Mouse (Mus musculus) splenic B cell, adult 2 months (primary cell): ENCODE measurements around the gene Pawr.
"Not testable (repeated sequence)": the region's sequence is repeated elsewhere in the genome, so short reads cannot be mapped to it uniquely, and the experiment has no call there.

Experiments used
- DNase-seq: peaks from one replicate; pipeline ENCODE4 v3.0.0-alpha.2; 2011; ENCODE audit warnings: low read depth, low spot score
- H3K27me3 ChIP-seq: 2 replicates; pipeline ENCODE4 v1.6.1; 2012; ENCODE audit warnings: mild to moderate bottlenecking, low read length, moderate library complexity, mixed read lengths; ENCODE audit not compliant: control insufficient read depth, poor library complexity, insufficient read depth, severe bottlenecking
- H3K36me3 ChIP-seq: 2 replicates; pipeline ENCODE4 v1.6.1; 2012; ENCODE audit warnings: mild to moderate bottlenecking, low read length, moderate library complexity, mixed read lengths; ENCODE audit not compliant: control insufficient read depth, poor library complexity, insufficient read depth, severe bottlenecking

Pawr gene

DNA sequence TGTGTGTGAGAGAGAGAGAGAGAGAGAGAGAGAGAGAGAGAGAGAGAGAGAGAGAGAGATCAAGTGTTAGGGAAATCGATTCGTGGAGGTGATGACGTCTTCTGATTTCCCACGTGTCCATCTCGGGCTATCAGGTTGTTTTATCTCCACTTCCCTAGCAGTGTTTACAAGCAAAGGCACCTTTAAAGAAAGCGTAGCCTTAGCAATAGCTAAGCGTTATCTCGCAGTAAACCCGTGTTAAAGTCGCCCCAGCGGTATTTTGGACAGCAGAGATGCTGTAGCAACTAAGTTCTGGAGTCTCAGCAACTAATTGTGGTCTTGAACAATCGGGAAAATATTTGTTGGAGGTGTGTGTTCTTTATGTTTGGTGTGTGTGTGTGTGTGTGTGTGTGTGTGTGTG, 1.7 kb downstream of the Pawr start:
- no peaks in the 10 kb centered on the region for H3K36me3 ChIP-seq
- no peaks in the 10 kb centered on the region; the same call in none of the 2 replicates for H3K27me3 ChIP-seq
- DNase-seq, result peak; percentile 8

GRCm38 (mm10) chr10:108334096-108334495, 2.2 kb downstream of the Pawr start:
- DNase-seq, result no peak
- no peaks in the 10 kb centered on the region for H3K36me3 ChIP-seq
- H3K27me3 ChIP-seq, result no peaks in the 10 kb centered on the region; the same call in none of the 2 replicates

DNA sequence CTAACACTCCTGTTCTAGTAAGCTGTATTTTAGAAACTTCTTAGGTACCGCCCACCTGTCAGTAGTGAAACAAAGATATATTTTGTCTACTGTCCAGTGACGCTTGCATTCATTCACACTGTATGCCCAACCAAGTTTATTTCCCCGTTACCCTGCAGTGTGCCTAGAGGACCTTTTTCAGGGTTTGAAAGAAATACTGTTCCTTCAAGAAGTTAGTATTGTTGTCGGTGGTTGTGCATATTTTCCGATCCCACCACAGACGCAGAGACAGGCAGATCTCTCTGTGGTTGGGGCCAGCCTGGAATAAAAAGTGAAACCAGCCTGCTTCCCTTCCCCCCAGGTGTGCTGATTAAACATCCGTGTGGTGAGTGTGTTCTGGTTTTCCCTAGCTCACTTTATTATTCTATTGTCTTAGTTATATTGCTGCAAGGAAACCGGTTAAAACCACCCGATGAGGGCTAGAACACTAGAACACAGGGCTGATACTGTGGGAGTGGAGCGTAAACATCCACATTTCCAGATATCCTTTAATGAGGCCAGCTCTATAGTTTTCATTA, 3.9 kb downstream of the Pawr start:
- H3K27me3 ChIP-seq, result no peaks in the 10 kb centered on the region; the same call in 1 of the 2 replicates
- no peak for DNase-seq

GRCm38 (mm10) chr10:108336581-108336980, 4.7 kb downstream of the Pawr start:
- no peaks in the 10 kb centered on the region; the same call in 1 of the 2 replicates for H3K27me3 ChIP-seq
- H3K36me3 ChIP-seq, result no peaks in the 10 kb centered on the region
- no peak for DNase-seq

More for the DNA sequence above, 3.9 kb downstream of the Pawr start:
- no peaks in the 10 kb centered on the region for H3K36me3 ChIP-seq

GRCm38 (mm10) chr10:108338055-108338961, 6.4 kb downstream of the Pawr start:
- no peaks in the 10 kb centered on the region for H3K36me3 ChIP-seq
- DNase-seq, result no peak

GRCm38 (mm10) chr10:108339118-108339517, 7.2 kb downstream of the Pawr start:
- H3K36me3 ChIP-seq, result no peaks in the 10 kb centered on the region
- DNase-seq, result no peak
- no peaks in the 10 kb centered on the region for H3K27me3 ChIP-seq

More at GRCm38 (mm10) chr10:108338055-108338961, 6.4 kb downstream of the Pawr start:
- H3K27me3 ChIP-seq, result no peaks in the 10 kb centered on the region; the same call in 1 of the 2 replicates

GRCm38 (mm10) chr10:108339872-108340271, 8.0 kb downstream of the Pawr start:
- Histone ChIP-seq H3K36me3 (no peaks in the 10 kb centered on the region), H3K27me3 (no peaks in the 10 kb centered on the region)
- DNase-seq, result no peak

DNA sequence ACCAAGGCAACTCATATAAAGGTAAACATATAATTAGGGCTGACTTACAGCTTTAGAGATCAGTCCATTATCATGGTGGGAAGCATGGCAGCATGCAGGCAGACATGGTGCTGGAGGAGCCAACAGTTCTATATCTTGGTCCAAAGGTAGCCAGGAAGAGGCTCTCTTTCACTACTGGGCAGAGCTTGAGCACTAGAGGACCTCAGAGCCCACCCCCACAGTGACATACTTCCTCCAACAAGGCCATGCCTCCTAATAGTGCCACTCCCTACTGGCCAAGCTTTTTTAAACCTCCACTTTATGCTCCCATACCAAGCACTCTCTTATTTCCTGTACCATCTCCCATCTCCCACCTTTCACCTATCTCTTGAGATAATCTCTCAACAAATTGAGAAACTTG, 11.8 kb downstream of the Pawr start:
- Histone ChIP-seq H3K27me3 (no peaks in the 10 kb centered on the region), H3K36me3 (no peaks in the 10 kb centered on the region)
- DNase-seq, result no peak

DNA sequence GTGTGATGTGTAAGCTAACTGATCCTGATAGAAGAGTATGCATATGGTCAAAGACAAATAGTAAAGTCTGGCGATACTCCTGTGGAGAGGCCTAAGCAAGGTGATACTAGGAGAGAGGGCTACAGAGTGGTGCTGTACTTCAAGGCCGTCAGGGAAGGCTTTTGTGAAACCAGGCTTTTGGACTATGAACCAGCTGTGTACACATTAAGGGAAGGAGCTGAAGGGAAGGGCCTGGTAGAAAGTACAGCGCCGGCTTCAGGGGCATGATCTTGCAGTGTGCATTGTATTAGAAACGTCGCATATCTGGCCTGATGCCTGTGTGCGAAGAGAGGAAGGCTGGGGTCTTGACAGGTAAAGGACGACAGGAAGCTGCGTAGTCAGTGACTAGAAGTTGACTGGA, 13.2 kb downstream of the Pawr start:
- Histone ChIP-seq H3K36me3 (no peaks in the 10 kb centered on the region), H3K27me3 (no peaks in the 10 kb centered on the region)
- no peak for DNase-seq

DNA sequence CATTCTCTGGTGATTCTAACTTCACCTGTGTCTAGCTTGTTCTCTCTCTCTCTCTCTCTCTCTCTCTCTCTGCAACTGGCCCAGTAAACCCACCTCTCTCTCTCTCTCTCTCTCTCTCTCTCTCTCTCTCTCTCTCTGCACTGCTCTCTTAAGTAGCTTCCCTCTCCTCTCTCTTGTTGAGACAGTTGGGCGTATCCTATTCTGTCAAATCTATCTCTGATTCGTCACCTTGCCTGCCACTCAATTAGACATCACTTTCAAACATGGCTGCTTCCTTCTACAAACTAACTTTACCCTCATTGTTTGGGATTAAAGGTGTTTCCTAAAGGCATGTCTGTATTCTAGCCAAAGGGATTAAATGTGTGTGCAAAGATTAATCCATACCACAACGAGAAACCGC, 14.4 kb downstream of the Pawr start:
- H3K36me3 ChIP-seq, H3K27me3 ChIP-seq, DNase-seq: not testable (repeated sequence)

DNA sequence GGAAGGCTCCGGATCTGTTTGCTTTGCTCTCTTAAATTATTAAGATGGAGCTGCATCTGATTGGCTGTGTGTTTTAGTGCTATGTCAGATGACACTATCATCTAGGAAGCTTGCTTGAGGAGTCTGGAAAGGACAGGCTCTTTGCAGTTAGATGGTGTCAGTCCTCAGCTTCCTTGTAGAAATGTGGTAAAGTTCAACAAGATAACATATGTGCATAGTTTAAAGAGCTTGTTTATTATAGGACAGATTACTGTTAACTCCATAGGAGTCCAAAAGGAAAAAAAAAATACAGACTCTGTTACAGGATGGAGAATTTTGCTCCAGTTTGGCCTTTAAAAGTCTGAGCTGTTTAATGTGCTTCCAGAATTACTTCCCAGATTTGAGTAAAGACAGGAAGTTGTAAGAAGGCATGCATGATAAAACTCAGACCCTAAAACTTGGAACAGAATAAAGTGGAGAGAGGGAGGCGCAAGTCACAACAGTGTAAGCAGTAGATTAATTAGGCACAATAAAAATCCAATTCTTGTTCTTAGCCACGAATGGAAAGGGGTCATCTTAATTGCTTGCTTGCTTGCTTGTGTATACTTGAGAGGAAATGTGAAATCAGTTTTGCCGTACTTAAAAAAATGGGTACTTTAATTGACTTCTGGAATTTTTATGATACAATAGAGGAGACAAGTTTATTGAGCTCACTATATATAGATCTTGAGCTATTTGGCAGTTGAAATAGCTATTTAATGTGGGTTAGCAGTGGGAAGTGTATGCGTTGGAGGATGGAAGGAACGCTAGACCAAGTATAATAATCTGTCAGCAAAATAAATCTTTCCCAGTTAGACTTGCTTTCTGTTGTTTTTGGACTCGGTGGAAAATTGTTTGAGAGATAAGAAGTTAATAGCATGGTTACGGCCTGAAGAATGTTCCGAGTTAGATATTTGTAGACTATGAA, 18.5 kb downstream of the Pawr start:
- H3K27me3 ChIP-seq, result no peaks in the 10 kb centered on the region
- H3K36me3 ChIP-seq, result no peaks in the 10 kb centered on the region
- no peak for DNase-seq

DNA sequence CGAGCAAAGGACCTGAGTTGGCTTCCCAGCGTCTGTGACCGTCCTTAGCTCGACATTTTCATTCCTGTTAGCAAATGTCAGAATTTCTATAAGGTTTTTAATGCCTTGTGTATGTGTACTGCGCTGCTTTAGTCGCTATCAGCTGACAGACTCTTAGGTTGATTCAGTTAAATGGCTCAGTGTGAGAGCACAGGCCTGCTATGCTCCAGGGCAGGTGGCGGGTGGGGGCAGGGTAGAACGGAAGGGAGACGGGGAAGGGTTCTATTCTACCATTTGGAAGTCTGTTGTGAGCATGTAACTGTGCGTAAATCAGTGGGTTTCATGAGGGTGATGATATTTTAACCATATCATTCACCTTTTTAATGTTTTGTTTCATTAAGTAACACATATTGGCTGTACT, 21.0 kb downstream of the Pawr start:
- Histone ChIP-seq H3K27me3 (no peaks in the 10 kb centered on the region), H3K36me3 (no peaks in the 10 kb centered on the region)
- no peak for DNase-seq

- no peaks in the 10 kb centered on the region for H3K27me3 ChIP-seq
- H3K36me3 ChIP-seq, result no peaks in the 10 kb centered on the region
- no peak for DNase-seq
Measured at GRCm38 (mm10) chr10:108354726-108355391, 22.9 kb downstream of the Pawr start.

DNA sequence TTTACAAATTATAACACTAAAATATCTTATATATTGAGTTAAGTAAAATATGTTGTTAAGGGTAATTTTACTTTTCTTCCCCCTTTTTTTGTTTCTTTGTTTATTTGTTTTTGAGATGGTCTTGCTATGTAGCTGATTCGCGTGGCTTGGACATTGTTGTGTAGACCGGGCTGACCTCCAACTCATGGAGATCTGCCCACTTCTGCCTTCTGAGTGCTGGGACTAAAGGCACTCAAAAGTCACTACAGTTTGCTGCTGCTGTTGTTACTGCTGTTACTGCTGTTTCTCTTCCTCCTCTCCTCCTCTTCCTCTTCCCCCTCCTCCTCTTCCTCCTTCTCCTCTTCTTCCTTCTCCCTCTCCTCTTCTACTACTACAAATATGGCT, 23.5 kb downstream of the Pawr start:
- no peak for DNase-seq
- no peaks in the 10 kb centered on the region for H3K36me3 ChIP-seq

More for the DNA sequence above, 23.5 kb downstream of the Pawr start:
- H3K27me3 ChIP-seq, result no peaks in the 10 kb centered on the region
